Mouse (Mus musculus) 3134 (cell line): ENCODE measurements around the gene Gm49388.
"Not testable (repeated sequence)": the region's sequence is repeated elsewhere in the genome, so short reads cannot be mapped to it uniquely, and the experiment has no call there.

ENCODE experiments used
- DNase-seq: peaks from one replicate; pipeline ENCODE4 v3.0.0-alpha.2; 2011; ENCODE audit warnings: low spot score; ENCODE audit not compliant: insufficient read length; ENCODE audit errors: extremely low read depth

Gene Gm49388

GRCm38 (mm10) chr7:127767671-127768345 is 17.6 kb upstream of the Gm49388 start:
- DNase-seq = no peak

GRCm38 (mm10) chr7:127768346-127768996 is 16.9 kb upstream of the Gm49388 start:
- no peak for DNase-seq

GRCm38 (mm10) chr7:127768997-127769593 is 16.3 kb upstream of the Gm49388 start:
- DNase-seq = peak; percentile 80

- peak; percentile 83 for DNase-seq
Measured at GRCm38 (mm10) chr7:127769651-127770038, 15.8 kb upstream of the Gm49388 start, which contains the start of gene Orai3. Gene Orai3 (plus strand): TSS chr7:127769815.

GRCm38 (mm10) chr7:127770039-127770905 is 15.1 kb upstream of the Gm49388 start:
- no peak for DNase-seq

- DNase-seq = no peak
Measured at GRCm38 (mm10) chr7:127771262-127771661, 14.1 kb upstream of the Gm49388 start.

- DNase-seq = no peak
Measured at GRCm38 (mm10) chr7:127772080-127772479, 13.3 kb upstream of the Gm49388 start.

GRCm38 (mm10) chr7:127772557-127772956 is 12.9 kb upstream of the Gm49388 start:
- no peak for DNase-seq

- peak; percentile 48 for DNase-seq
Measured at GRCm38 (mm10) chr7:127773664-127774384, 11.6 kb upstream of the Gm49388 start.

- DNase-seq = not testable (repeated sequence)
Measured at GRCm38 (mm10) chr7:127775837-127776236, 9.6 kb upstream of the Gm49388 start.

- peak; percentile 86 for DNase-seq
Measured at GRCm38 (mm10) chr7:127776426-127776825, 9.0 kb upstream of the Gm49388 start, which contains the start of gene Setd1a. Gene Setd1a (plus strand): TSS chr7:127776670.

- peak; percentile 93 for DNase-seq
Measured at GRCm38 (mm10) chr7:127776878-127777473, 8.4 kb upstream of the Gm49388 start.

GRCm38 (mm10) chr7:127777474-127778266 is 7.7 kb upstream of the Gm49388 start:
- DNase-seq = peak; percentile 65

- no peak for DNase-seq
Measured at GRCm38 (mm10) chr7:127778350-127778749, 7.1 kb upstream of the Gm49388 start.

- DNase-seq = no peak
Measured at GRCm38 (mm10) chr7:127797076-127797845, 11.9 kb downstream of the Gm49388 start.

- DNase-seq = no peak
Measured at GRCm38 (mm10) chr7:127798591-127798990, 13.2 kb downstream of the Gm49388 start.

GRCm38 (mm10) chr7:127799211-127799610 is 13.8 kb downstream of the Gm49388 start:
- DNase-seq = no peak

- no peak for DNase-seq
Measured at GRCm38 (mm10) chr7:127799738-127800137, 14.3 kb downstream of the Gm49388 start.
